Mouse (Mus musculus): ENCODE measurements around the gene Vezf1.

Vezf1 gene

GRCm38 (mm10) chr11:88090293-88090692 lies 22.2 kb downstream of the Vezf1 start:
- in situ Hi-C loops (cut with MboI; ENCODE audit: unreplicated experiment in 2 of 2), result no loop called here

- in situ Hi-C loops (cut with MboI; ENCODE audit: unreplicated experiment in 2 of 2), result no loop called here
Observed at GRCm38 (mm10) chr11:88091949-88092348, 23.9 kb downstream of the Vezf1 start.

GRCm38 (mm10) chr11:88097173-88097572 lies 29.1 kb downstream of the Vezf1 start:
- in situ Hi-C loops (cut with MboI; ENCODE audit: unreplicated experiment in 2 of 2), result no loop called here

GRCm38 (mm10) chr11:88098021-88098729 lies 30.1 kb downstream of the Vezf1 start, which contains the start of gene Cuedc1:
Cuedc1 (plus strand) TSS chr11:88098058.
- in situ Hi-C loops (cut with MboI; ENCODE audit: unreplicated experiment in 2 of 2), result no loop called here

GRCm38 (mm10) chr11:88098787-88099598 lies 30.9 kb downstream of the Vezf1 start:
- in situ Hi-C loops (cut with MboI; ENCODE audit: unreplicated experiment in 2 of 2), result no loop called here

- in situ Hi-C loops (cut with MboI; ENCODE audit: unreplicated experiment in 2 of 2), result loop anchor here in 1 of 2 experiments (5.0 kb wide), 1 partner anchor 63 kb away; no protein-coding TSS in a partner anchor
Observed at GRCm38 (mm10) chr11:88099599-88100023, 31.5 kb downstream of the Vezf1 start.

GRCm38 (mm10) chr11:88100170-88100569 lies 32.1 kb downstream of the Vezf1 start:
- in situ Hi-C loops (cut with MboI; ENCODE audit: unreplicated experiment in 2 of 2), result loop anchor here in 1 of 2 experiments (5.0 kb wide), 1 partner anchor 62 kb away; no protein-coding TSS in a partner anchor

GRCm38 (mm10) chr11:88103214-88103941 lies 35.3 kb downstream of the Vezf1 start:
- in situ Hi-C loops (cut with MboI; ENCODE audit: unreplicated experiment in 2 of 2), result loop anchor here in 1 of 2 experiments (5.0 kb wide), 1 partner anchor 59 kb away; no protein-coding TSS in a partner anchor

- in situ Hi-C loops (cut with MboI; ENCODE audit: unreplicated experiment in 2 of 2), result no loop called here
Observed at GRCm38 (mm10) chr11:88105494-88106291, 37.6 kb downstream of the Vezf1 start.

- in situ Hi-C loops (cut with MboI; ENCODE audit: unreplicated experiment in 2 of 2), result no loop called here
Observed at GRCm38 (mm10) chr11:88106292-88106554, 38.1 kb downstream of the Vezf1 start.

- in situ Hi-C loops (cut with MboI; ENCODE audit: unreplicated experiment in 2 of 2), result no loop called here
Observed at GRCm38 (mm10) chr11:88107365-88107764, 39.3 kb downstream of the Vezf1 start.

GRCm38 (mm10) chr11:88110031-88110594 lies 42.0 kb downstream of the Vezf1 start:
- in situ Hi-C loops (cut with MboI; ENCODE audit: unreplicated experiment in 2 of 2), result no loop called here

GRCm38 (mm10) chr11:88112078-88112477 lies 44.0 kb downstream of the Vezf1 start:
- in situ Hi-C loops (cut with MboI; ENCODE audit: unreplicated experiment in 2 of 2), result no loop called here

GRCm38 (mm10) chr11:88112677-88113333 lies 44.7 kb downstream of the Vezf1 start:
- in situ Hi-C loops (cut with MboI; ENCODE audit: unreplicated experiment in 2 of 2), result no loop called here

- in situ Hi-C loops (cut with MboI; ENCODE audit: unreplicated experiment in 2 of 2), result no loop called here
Observed at GRCm38 (mm10) chr11:88113543-88114271, 45.6 kb downstream of the Vezf1 start.

- in situ Hi-C loops (cut with MboI; ENCODE audit: unreplicated experiment in 2 of 2), result no loop called here
Observed at GRCm38 (mm10) chr11:88114871-88115301, 46.8 kb downstream of the Vezf1 start.

GRCm38 (mm10) chr11:88116568-88116967 lies 48.5 kb downstream of the Vezf1 start:
- in situ Hi-C loops (cut with MboI; ENCODE audit: unreplicated experiment in 2 of 2), result no loop called here

- in situ Hi-C loops (cut with MboI; ENCODE audit: unreplicated experiment in 2 of 2), result no loop called here
Observed at GRCm38 (mm10) chr11:88117356-88118090, 49.4 kb downstream of the Vezf1 start.

All from v-Abl transformed pro-B cells (cell line).